In the genomic region with DNA sequence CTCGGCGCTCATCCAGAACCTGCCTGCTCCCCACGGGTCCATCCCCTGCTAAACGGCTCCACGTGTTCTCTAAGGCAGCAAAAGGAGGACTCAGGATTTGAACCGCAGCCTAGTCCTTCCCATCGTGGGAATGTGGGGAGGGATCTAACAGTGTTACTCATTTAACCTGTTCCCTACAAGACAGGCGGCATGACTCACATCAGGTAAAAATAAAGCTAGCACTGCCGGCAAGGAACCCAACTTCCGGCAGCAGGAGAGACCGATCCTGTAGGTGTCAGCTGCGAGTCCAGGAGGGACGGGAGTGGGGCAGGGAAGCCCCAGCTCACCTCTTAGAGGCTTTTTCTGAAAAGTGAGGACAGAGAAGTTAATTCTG, we compare ENCODE assay signal across 9 mouse cellular contexts. TPM values are rescaled to one million over a fixed set of nuclear protein-coding genes. Genes with fewer than 3 reads are reported as not detected.
DNase-seq lines count a peak whose midpoint lies in the region; ATAC-seq lines count a peak whose summit lies in the region.
"Had no signal": no experiment of that assay in that cellular context is flagged by ENCODE, and none has a peak within 500 bp of the region (broad histone marks: within the 10 kb centered on the region; RNA-seq: fewer than 3 reads in every experiment).

No protein-coding gene starts in this region.

- no peaks in the 10 kb centered on the region for H3K4me1 ChIP-seq in brown adipose tissue, adult 24 weeks (ENCODE audit: control insufficient read depth, insufficient read depth, insufficient read length, low read length)
- 0 out of 2 replicates have a peak, but pooled peaks cover 2% of the 10 kb centered on the region for H3K4me1 ChIP-seq in hindbrain, embryonic 11.5 days (replicated peaks; ENCODE audit: control insufficient read depth, insufficient read depth, low read length)
- peaks cover 11% of the 10 kb centered on the region; the same call in 1 of the 2 replicates for H3K4me1 ChIP-seq in midbrain, embryonic 12.5 days

- DNase-seq in embryo, embryonic 10.5 days (ENCODE audit: low spot score): peak; percentile 22
- DNase-seq in embryo, embryonic 10 days (ENCODE audit: low spot score): no peak
- no peak for DNase-seq in hindbrain, embryonic 11.5 days (ENCODE audit: low spot score)
- DNase-seq in left cerebral cortex, postnatal 36 days (ENCODE audit: low spot score in 2 of 2): peak; percentile 42 to 64
- DNase-seq in yolk sac, embryonic 10.5 days (ENCODE audit: low spot score): peak; percentile 77
- DNase-seq in retina, postnatal 1 day: no peak

- H3K9ac ChIP-seq in hindbrain, embryonic 11.5 days (ENCODE audit: low read depth, low read length): no peak overlapping the region
- H3K9ac ChIP-seq in midbrain, embryonic 12.5 days (replicated peaks): no peak overlapping the region

- H3K4me3 ChIP-seq in brown adipose tissue, adult 24 weeks (ENCODE audit: insufficient read depth, low read depth, low read length): peak overlapping the region; percentile 56
- H3K4me3 ChIP-seq in hindbrain, embryonic 11.5 days (ENCODE audit: low read depth, low read length): no peak overlapping the region
- peak overlapping the region; percentile 20; the same call in 1 of the 2 replicates for H3K4me3 ChIP-seq in midbrain, embryonic 12.5 days

- no peaks in the 10 kb centered on the region for H3K9me3 ChIP-seq in hindbrain, embryonic 11.5 days (ENCODE audit: control insufficient read depth, low read length)
- H3K9me3 ChIP-seq in midbrain, embryonic 12.5 days: peaks cover 2% of the 10 kb centered on the region

- no peaks in the 10 kb centered on the region for H3K36me3 ChIP-seq in hindbrain, embryonic 11.5 days (ENCODE audit: control insufficient read depth, insufficient read depth, low read length)
- no peaks in the 10 kb centered on the region for H3K36me3 ChIP-seq in midbrain, embryonic 12.5 days

- no peak for ATAC-seq in hindbrain, embryonic 11.5 days (ENCODE audit: low FRiP score)
- ATAC-seq in midbrain, embryonic 12.5 days (ENCODE audit: low FRiP score, low read depth): no peak

- WGBS in hindbrain, embryonic 11.5 days: 25% methylated on average over 13 of the region's 13 CpGs
- 23% methylated on average over 13 of the region's 13 CpGs for WGBS in midbrain, embryonic 12.5 days

- H3K27ac ChIP-seq in brown adipose tissue, adult 24 weeks (replicated peaks; ENCODE audit: low read depth, low read length): no peak overlapping the region
- H3K27ac ChIP-seq in hindbrain, embryonic 11.5 days (ENCODE audit: low read depth, low read length): no peak overlapping the region
- no peak overlapping the region for H3K27ac ChIP-seq in midbrain, embryonic 12.5 days (replicated peaks)

- H3K27me3 ChIP-seq in hindbrain, embryonic 11.5 days (ENCODE audit: control insufficient read depth, insufficient read depth, low read length): peaks cover 4% of the 10 kb centered on the region; the same call in 1 of the 2 replicates
- peaks cover 54% of the 10 kb centered on the region for H3K27me3 ChIP-seq in midbrain, embryonic 12.5 days

- intact Hi-C loops in left cerebral cortex, postnatal 36 days (cut with DNase I): loop anchor here (5.0 kb wide), 1 partner anchor 106 kb away; the partner anchor contains the start of gene Cdc20

- peak overlapping the region; percentile 52 for H3K4me2 ChIP-seq in hindbrain, embryonic 11.5 days (replicated peaks; ENCODE audit: low read depth, low read length)
- peak overlapping the region; percentile 52 for H3K4me2 ChIP-seq in midbrain, embryonic 12.5 days (replicated peaks)

RNA-seq across cellular contexts. Expression of gene Tmem125, which starts 0.7 kb away (rescaled TPM):
- not detected in 2 replicates for polyA plus RNA-seq in brown adipose tissue, adult 24 weeks (2012; ENCODE audit: insufficient read depth, insufficient read length, missing spikeins)
- polyA plus RNA-seq in hindbrain, embryonic 11.5 days (2014; fragmentation: Nextera tagmentation; extraction: Ambion mirVana): 0.40 and 0.46 TPM in 2 replicates
- total RNA-seq in left cerebral cortex, postnatal 36 days (2021): 10 to 100 TPM in 1 of 2 experiments, 1 to 10 TPM in 1; 6.6 to 14.5 TPM
- polyA plus RNA-seq in midbrain, embryonic 12.5 days (2016; fragmentation: Nextera tagmentation; extraction: Ambion mirVana): 0.13 and 0.26 TPM in 2 replicates
- polyA plus RNA-seq: C2C12 had no signal

RNA-seq across cellular contexts. Expression of gene 2610528J11Rik, which starts 16.3 kb away (rescaled TPM):
- not detected in 2 replicates for polyA plus RNA-seq in brown adipose tissue, adult 24 weeks (2012; ENCODE audit: insufficient read depth, insufficient read length, missing spikeins)
- polyA plus RNA-seq in hindbrain, embryonic 11.5 days (2014; fragmentation: Nextera tagmentation; extraction: Ambion mirVana): 0.77 and 2.1 TPM in 2 replicates
- not detected for total RNA-seq in left cerebral cortex, postnatal 36 days (2021)
- 0.26 and 0.48 TPM in 2 replicates for polyA plus RNA-seq in midbrain, embryonic 12.5 days (2016; fragmentation: Nextera tagmentation; extraction: Ambion mirVana)
- polyA plus RNA-seq: C2C12 had no signal

RNA-seq across cellular contexts. Expression of gene Tie1, which starts 53.3 kb away (rescaled TPM):
- polyA plus RNA-seq in brown adipose tissue, adult 24 weeks (2012; ENCODE audit: insufficient read depth, insufficient read length, missing spikeins): 8.1 and 18.8 TPM in 2 replicates
- polyA plus RNA-seq in hindbrain, embryonic 11.5 days (2014; fragmentation: Nextera tagmentation; extraction: Ambion mirVana): 8.8 and 12.2 TPM in 2 replicates
- 1 to 10 TPM; 7.8 to 8.6 TPM for total RNA-seq in left cerebral cortex, postnatal 36 days (2021)
- 16.2 and 21.0 TPM in 2 replicates for polyA plus RNA-seq in midbrain, embryonic 12.5 days (2016; fragmentation: Nextera tagmentation; extraction: Ambion mirVana)
- polyA plus RNA-seq: C2C12 had no signal

Comparison
In these comparisons a context has a peak if more than half of its experiments do, and no peak if none do; other contexts are left out.
1. DNase-seq: peak in embryo, embryonic 10.5 days (single experiment), left cerebral cortex, postnatal 36 days (2 of 2) and yolk sac, embryonic 10.5 days (single experiment); none in embryo, embryonic 10 days (single experiment), hindbrain, embryonic 11.5 days (single experiment) and retina, postnatal 1 day (single experiment).